Mouse (Mus musculus): Measurements from ENCODE around the gene 1700011M02Rik.
"Not testable (repeated sequence)": the region's sequence is repeated elsewhere in the genome, so short reads cannot be mapped to it uniquely, and the experiment has no call there.

DNA sequence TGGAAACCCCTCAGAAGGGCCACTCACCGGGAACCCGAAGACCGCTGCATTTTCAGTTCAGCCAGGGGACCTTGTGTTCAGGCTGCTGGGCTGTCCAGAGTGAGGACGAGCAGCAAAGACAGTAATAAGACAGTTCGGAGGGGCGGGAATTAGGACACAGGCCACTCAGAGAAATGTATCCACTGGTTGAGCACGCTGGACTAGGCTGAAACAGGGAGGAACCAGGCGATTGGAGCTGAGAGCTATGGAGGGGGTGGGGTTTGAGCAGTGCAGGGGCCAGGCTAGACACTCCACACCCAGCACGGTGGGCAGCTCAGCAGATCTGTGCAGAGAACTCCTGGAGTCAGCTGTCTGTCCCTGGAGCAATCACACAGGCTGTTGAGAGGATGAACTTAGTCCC, at the start of gene 1700011M02Rik, which contains the start of gene Dmrtc1a:
- TF ChIP-seq CTCF (IDR thresholded peaks at IDR 0.05; ENCODE audit: borderline replicate concordance, control insufficient read depth, extremely low read depth, insufficient read depth, low read length, poor library complexity); POLR2A (IDR thresholded peaks at IDR 0.05; ENCODE audit: control insufficient read depth, extremely low read depth, insufficient read depth, low read length, poor library complexity): not testable (repeated sequence)
